Mouse (Mus musculus): ENCODE measurements around the gene Arid4a.

DNA sequence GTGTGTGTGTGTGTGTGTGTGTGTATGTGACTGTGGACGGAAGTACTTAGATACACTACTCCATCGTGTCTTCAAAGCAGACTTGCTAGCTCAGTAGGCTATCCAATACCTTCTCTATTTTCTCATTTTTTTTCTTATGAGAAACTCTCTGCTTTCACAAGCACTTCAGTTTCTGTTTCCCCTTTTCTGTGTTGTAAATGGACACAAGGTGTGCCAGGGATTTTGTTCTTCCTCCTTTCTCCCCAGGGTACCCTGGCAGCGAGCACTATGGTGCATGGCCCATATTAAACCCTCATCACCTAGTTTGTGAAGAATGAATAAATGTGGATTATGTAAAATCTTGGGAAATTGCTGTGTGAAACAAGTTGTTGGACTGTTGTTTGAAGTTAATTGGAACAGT is 39.7 kb downstream of the Arid4a start:
- TF ChIP-seq CHD2 (IDR thresholded peaks at IDR 0.05; ENCODE audit: low read depth, low read length) (no peak), MAFK (IDR thresholded peaks at IDR 0.05; ENCODE audit: insufficient read depth, low read depth, low read length) (no peak), ZNF384 (IDR thresholded peaks at IDR 0.05; ENCODE audit: low read depth, low read length) (no peak)

Measured in ES-E14 (cell line).